Mouse (Mus musculus): ENCODE results near the gene Ndc80. TPM values are rescaled to one million over a fixed set of nuclear protein-coding genes. Genes with fewer than 3 reads are reported as not detected.

Gene Ndc80
- polyA plus RNA-seq, 1 experiment from 2014 or later, result 30.2 TPM

DNA sequence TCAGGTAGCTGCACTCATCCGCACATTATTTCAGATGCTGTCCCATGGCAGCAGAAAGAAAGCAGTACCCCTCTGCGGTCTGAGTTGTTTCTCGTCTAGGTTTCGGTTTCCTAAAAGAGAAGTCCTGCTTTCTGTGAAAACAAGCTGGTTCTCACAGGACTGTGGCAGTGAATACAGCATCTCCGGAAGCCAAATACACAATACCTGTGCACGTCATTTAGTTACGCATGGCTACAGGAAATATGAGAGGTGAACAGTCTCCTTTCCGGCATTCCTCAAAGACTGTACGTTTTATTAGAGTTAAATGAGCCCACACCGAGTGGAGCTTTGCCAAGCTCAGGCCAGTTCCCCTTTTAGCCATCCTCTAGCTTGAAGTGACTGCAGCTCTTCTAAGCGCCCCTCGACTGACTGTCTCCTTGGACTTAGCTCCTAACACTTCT, 40.8 kb downstream of the Ndc80 start:
- peaks cover 29% of the 10 kb centered on the region for H3K4me1 ChIP-seq (ENCODE audit: control insufficient read depth, low read depth, low read length)
- H3K27ac ChIP-seq (ENCODE audit: low read length), result peak overlapping the region; percentile 72
- ATAC-seq (ENCODE audit: low read depth), result no peak
- WGBS (ENCODE audit: insufficient replicate concordance), result 11% methylated on average over 12 of the region's 12 CpGs
- peak overlapping the region; percentile 50 for H3K9ac ChIP-seq (ENCODE audit: low read depth, low read length)
- no peaks in the 10 kb centered on the region for H3K9me3 ChIP-seq (replicated peaks; ENCODE audit: control insufficient read depth, low read length)
- H3K27me3 ChIP-seq (ENCODE audit: control insufficient read depth, insufficient read depth, low read depth, low read length), result no peaks in the 10 kb centered on the region
- peak overlapping the region; percentile 71 for H3K4me2 ChIP-seq (ENCODE audit: low read depth, low read length)
- peak overlapping the region; percentile 47 for H3K4me3 ChIP-seq (ENCODE audit: low read depth, low read length)
- no peaks in the 10 kb centered on the region for H3K36me3 ChIP-seq (ENCODE audit: control insufficient read depth, insufficient read depth)

DNA sequence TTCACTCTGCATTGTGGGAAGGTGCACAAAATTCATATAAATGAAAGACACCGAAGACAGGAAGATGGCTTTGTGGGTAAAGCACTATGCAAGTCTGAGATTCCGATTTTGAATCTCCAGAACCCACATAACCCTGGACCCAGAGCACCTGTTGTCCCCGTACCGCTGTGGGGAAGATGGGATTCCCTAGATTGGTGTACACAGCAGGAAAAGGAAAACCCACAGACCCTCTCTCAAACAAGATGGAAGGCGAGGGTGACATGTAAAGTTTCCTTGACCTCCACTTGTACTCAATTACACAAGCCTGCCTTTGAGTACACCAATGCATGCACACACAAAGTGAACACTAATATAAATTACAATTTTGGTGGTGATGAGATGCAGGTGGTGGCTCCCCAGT, 41.9 kb downstream of the Ndc80 start:
- no peak for ATAC-seq (ENCODE audit: low read depth)
- Histone ChIP-seq H3K4me3 (ENCODE audit: low read depth, low read length) (no peak overlapping the region), H3K4me2 (ENCODE audit: low read depth, low read length) (no peak overlapping the region), H3K4me1 (ENCODE audit: control insufficient read depth, low read depth, low read length) (peaks cover 18% of the 10 kb centered on the region), H3K9ac (ENCODE audit: low read depth, low read length) (no peak overlapping the region), H3K36me3 (ENCODE audit: control insufficient read depth, insufficient read depth) (no peaks in the 10 kb centered on the region), H3K27ac (ENCODE audit: low read length) (no peak overlapping the region), H3K9me3 (replicated peaks; ENCODE audit: control insufficient read depth, low read length) (no peaks in the 10 kb centered on the region), H3K27me3 (ENCODE audit: control insufficient read depth, insufficient read depth, low read depth, low read length) (no peaks in the 10 kb centered on the region)
- 72% methylated on average over 5 of the region's 5 CpGs for WGBS (ENCODE audit: insufficient replicate concordance)

DNA sequence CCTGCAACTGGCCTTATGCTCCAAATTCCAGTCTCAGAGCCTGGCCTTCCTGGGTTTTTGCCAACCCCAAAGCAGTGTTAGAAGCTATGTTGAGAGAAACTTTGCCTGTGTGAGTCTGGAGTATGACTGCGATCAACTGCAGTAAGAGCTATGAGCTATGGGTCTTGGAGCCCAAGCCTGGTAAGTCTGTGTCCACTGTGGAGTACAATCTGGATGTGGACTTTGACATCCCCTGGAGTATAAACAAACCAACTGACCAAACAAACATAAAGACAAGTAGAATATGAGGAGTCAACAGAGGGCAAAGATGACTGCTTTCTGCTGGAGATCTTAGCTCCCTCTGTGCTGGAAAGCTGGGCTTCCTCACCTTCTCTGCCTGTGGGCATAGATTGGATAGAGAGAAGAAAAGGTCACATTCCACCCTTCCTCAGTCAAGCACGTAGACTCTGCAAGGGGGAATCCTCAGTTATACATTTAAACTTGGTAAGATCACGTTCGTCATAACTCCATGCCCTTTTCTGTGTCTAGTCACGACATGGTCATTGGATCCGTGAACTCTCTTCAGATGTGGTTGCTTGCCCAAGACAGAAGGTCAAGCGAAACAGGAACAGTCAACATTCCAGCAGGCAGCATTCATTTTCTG, 43.1 kb downstream of the Ndc80 start:
- H3K4me1 ChIP-seq (ENCODE audit: control insufficient read depth, low read depth, low read length), result peaks cover 14% of the 10 kb centered on the region
- H3K36me3 ChIP-seq (ENCODE audit: control insufficient read depth, insufficient read depth), result no peaks in the 10 kb centered on the region
- H3K4me2 ChIP-seq (ENCODE audit: low read depth, low read length), result no peak overlapping the region
- peak overlapping the region; percentile 29 for H3K27ac ChIP-seq (ENCODE audit: low read length)
- no peak overlapping the region for H3K4me3 ChIP-seq (ENCODE audit: low read depth, low read length)
- ATAC-seq (ENCODE audit: low read depth), result peak; percentile 43
- H3K9me3 ChIP-seq (replicated peaks; ENCODE audit: control insufficient read depth, low read length), result no peaks in the 10 kb centered on the region
- H3K9ac ChIP-seq (ENCODE audit: low read depth, low read length), result no peak overlapping the region
- WGBS (ENCODE audit: insufficient replicate concordance), result 68% methylated on average over 7 of the region's 7 CpGs
- H3K27me3 ChIP-seq (ENCODE audit: control insufficient read depth, insufficient read depth, low read depth, low read length), result no peaks in the 10 kb centered on the region

- H3K9me3 ChIP-seq (replicated peaks; ENCODE audit: control insufficient read depth, low read length), result no peaks in the 10 kb centered on the region
- H3K27ac ChIP-seq (ENCODE audit: low read length), result no peak overlapping the region
- no peak overlapping the region for H3K9ac ChIP-seq (ENCODE audit: low read depth, low read length)
- H3K4me1 ChIP-seq (ENCODE audit: control insufficient read depth, low read depth, low read length), result peaks cover 4% of the 10 kb centered on the region; the same call in 1 of the 2 replicates
- no peak overlapping the region for H3K4me2 ChIP-seq (ENCODE audit: low read depth, low read length)
- H3K27me3 ChIP-seq (ENCODE audit: control insufficient read depth, insufficient read depth, low read depth, low read length), result no peaks in the 10 kb centered on the region
- ATAC-seq (ENCODE audit: low read depth), result no peak
- 33% methylated on average over 5 of the region's 5 CpGs for WGBS (ENCODE audit: insufficient replicate concordance)
- no peaks in the 10 kb centered on the region for H3K36me3 ChIP-seq (ENCODE audit: control insufficient read depth, insufficient read depth)
- no peak overlapping the region for H3K4me3 ChIP-seq (ENCODE audit: low read depth, low read length)
Observed at GRCm38 (mm10) chr17:71479381-71479901, 47.2 kb downstream of the Ndc80 start.

- H3K36me3 ChIP-seq (ENCODE audit: control insufficient read depth, insufficient read depth), result no peaks in the 10 kb centered on the region
- no peaks in the 10 kb centered on the region for H3K9me3 ChIP-seq (replicated peaks; ENCODE audit: control insufficient read depth, low read length)
- ATAC-seq (ENCODE audit: low read depth), result no peak
- no peak overlapping the region for H3K27ac ChIP-seq (ENCODE audit: low read length)
- peaks cover 9% of the 10 kb centered on the region; the same call in 1 of the 2 replicates for H3K4me1 ChIP-seq (ENCODE audit: control insufficient read depth, low read depth, low read length)
- WGBS (ENCODE audit: insufficient replicate concordance), result 83% methylated on average over 8 of the region's 8 CpGs
- H3K9ac ChIP-seq (ENCODE audit: low read depth, low read length), result no peak overlapping the region
- no peak overlapping the region for H3K4me3 ChIP-seq (ENCODE audit: low read depth, low read length)
- H3K27me3 ChIP-seq (ENCODE audit: control insufficient read depth, insufficient read depth, low read depth, low read length), result no peaks in the 10 kb centered on the region
- no peak overlapping the region for H3K4me2 ChIP-seq (ENCODE audit: low read depth, low read length)
Observed at GRCm38 (mm10) chr17:71477481-71477880, 49.2 kb downstream of the Ndc80 start.

- 66% methylated on average over 7 of the region's 7 CpGs for WGBS (ENCODE audit: insufficient replicate concordance)
- ATAC-seq (ENCODE audit: low read depth), result no peak
- H3K4me3 ChIP-seq (ENCODE audit: low read depth, low read length), result no peak overlapping the region
- H3K9me3 ChIP-seq (replicated peaks; ENCODE audit: control insufficient read depth, low read length), result no peaks in the 10 kb centered on the region
- H3K9ac ChIP-seq (ENCODE audit: low read depth, low read length), result no peak overlapping the region
- H3K36me3 ChIP-seq (ENCODE audit: control insufficient read depth, insufficient read depth), result no peaks in the 10 kb centered on the region
- H3K27ac ChIP-seq (ENCODE audit: low read length), result no peak overlapping the region
- no peaks in the 10 kb centered on the region for H3K27me3 ChIP-seq (ENCODE audit: control insufficient read depth, insufficient read depth, low read depth, low read length)
- peak overlapping the region; percentile 91 for H3K4me2 ChIP-seq (ENCODE audit: low read depth, low read length)
- H3K4me1 ChIP-seq (ENCODE audit: control insufficient read depth, low read depth, low read length), result peaks cover 9% of the 10 kb centered on the region; the same call in 1 of the 2 replicates
Observed at GRCm38 (mm10) chr17:71476346-71477020, 50.2 kb downstream of the Ndc80 start.

DNA sequence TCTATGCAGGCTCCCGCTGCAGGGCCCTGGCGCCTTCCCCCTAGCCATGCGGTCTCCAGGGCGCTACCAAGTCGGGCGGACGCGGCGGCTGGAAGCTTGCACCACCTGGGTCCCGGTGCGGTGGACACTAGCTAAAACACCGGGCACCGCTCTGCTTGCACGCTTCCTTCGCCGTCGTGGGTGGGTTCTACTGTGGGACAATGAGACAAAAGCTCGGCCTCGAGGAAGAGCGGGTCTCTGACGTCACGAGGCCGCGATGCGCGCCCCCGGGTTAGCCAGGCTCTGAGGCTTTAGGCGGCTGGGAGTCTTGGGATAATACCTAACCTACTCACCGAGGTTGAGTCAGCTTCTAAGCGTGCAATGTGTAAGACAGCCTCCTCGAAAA, 51.0 kb downstream of the Ndc80 start:
- Histone ChIP-seq H3K4me1 (ENCODE audit: control insufficient read depth, low read depth, low read length) (peaks cover 9% of the 10 kb centered on the region; the same call in 1 of the 2 replicates), H3K4me2 (ENCODE audit: low read depth, low read length) (peak overlapping the region; percentile 91), H3K9me3 (replicated peaks; ENCODE audit: control insufficient read depth, low read length) (no peaks in the 10 kb centered on the region), H3K27me3 (ENCODE audit: control insufficient read depth, insufficient read depth, low read depth, low read length) (no peaks in the 10 kb centered on the region), H3K27ac (ENCODE audit: low read length) (peak overlapping the region; percentile 96), H3K4me3 (ENCODE audit: low read depth, low read length) (peak overlapping the region; percentile 95), H3K36me3 (ENCODE audit: control insufficient read depth, insufficient read depth) (no peaks in the 10 kb centered on the region), H3K9ac (ENCODE audit: low read depth, low read length) (peak overlapping the region; percentile 96)
- WGBS (ENCODE audit: insufficient replicate concordance), result under 1% methylated on average over 31 of the region's 31 CpGs
- peak; percentile 39 for ATAC-seq (ENCODE audit: low read depth)

- H3K4me1 ChIP-seq (ENCODE audit: control insufficient read depth, low read depth, low read length), result peaks cover 9% of the 10 kb centered on the region; the same call in 1 of the 2 replicates
- WGBS (ENCODE audit: insufficient replicate concordance), result under 1% methylated on average over 98 of the region's 109 CpGs
Observed at GRCm38 (mm10) chr17:71474762-71475704, 51.6 kb downstream of the Ndc80 start, which contains the start of gene Smchd1. TSS of gene Smchd1 (minus strand) at chr17:71475343.

More at GRCm38 (mm10) chr17:71474762-71475704, 51.6 kb downstream of the Ndc80 start, which contains the start of gene Smchd1:
- peak within 1 kb of the TSS; percentile 96 for H3K9ac ChIP-seq (ENCODE audit: low read depth, low read length)
- H3K4me3 ChIP-seq (ENCODE audit: low read depth, low read length), result peak within 1 kb of the TSS; percentile 95
- no peaks in the 10 kb centered on the region for H3K27me3 ChIP-seq (ENCODE audit: control insufficient read depth, insufficient read depth, low read depth, low read length)
- peak within 1 kb of the TSS; percentile 91 for H3K4me2 ChIP-seq (ENCODE audit: low read depth, low read length)
- no peaks in the 10 kb centered on the region for H3K36me3 ChIP-seq (ENCODE audit: control insufficient read depth, insufficient read depth)
- peak; percentile 97 for ATAC-seq (ENCODE audit: low read depth)
- no peaks in the 10 kb centered on the region for H3K9me3 ChIP-seq (replicated peaks; ENCODE audit: control insufficient read depth, low read length)
- peak within 1 kb of the TSS; percentile 96 for H3K27ac ChIP-seq (ENCODE audit: low read length)

Measured in liver, embryonic 16.5 days (tissue).